Mouse (Mus musculus): Measurements from ENCODE around the gene Gm48552. TPM values are rescaled to one million over a fixed set of nuclear protein-coding genes. Genes with fewer than 3 reads are reported as not detected.

Gene Gm48552
- total and polyA plus RNA-seq, 3 experiments, result 0.89 to 1.2 TPM; not detected in 1

- no peaks in the 10 kb centered on the region for H3K36me3 ChIP-seq (ENCODE audit: control insufficient read depth in 1 of 2, insufficient read depth in 2 of 2, low read length in 2 of 2)
- H3K27ac ChIP-seq (ENCODE audit: control insufficient read depth, low read depth, low read length), result no peak overlapping the region
- no peak for DNase-seq (ENCODE audit: low read depth, low spot score)
- no peaks in the 10 kb centered on the region for H3K27me3 ChIP-seq (ENCODE audit: control insufficient read depth in 1 of 2, insufficient read depth in 2 of 2, low read length in 2 of 2)
- TF ChIP-seq EP300 (IDR thresholded peaks at IDR 0.05; ENCODE audit: low read depth in 1 of 2, low read length in 2 of 2), result no peak
- TF ChIP-seq TAL1 (IDR thresholded peaks at IDR 0.05; ENCODE audit: low read length), result no peak
- TF ChIP-seq SMC3 (IDR thresholded peaks at IDR 0.05; ENCODE audit: low read depth, low read length), result no peak
- TF ChIP-seq POLR2AphosphoS2 (IDR thresholded peaks at IDR 0.05; ENCODE audit: low read length), result no peak
- no peak for TF ChIP-seq HCFC1 (IDR thresholded peaks at IDR 0.05; ENCODE audit: low read depth, low read length)
- H3K9ac ChIP-seq (ENCODE audit: control insufficient read depth, low read depth, low read length, poor library complexity, severe bottlenecking), result no peak overlapping the region
- no peaks in the 10 kb centered on the region for H3K79me2 ChIP-seq (ENCODE audit: control insufficient read depth, insufficient read depth, low read length, poor library complexity)
- H3K4me3 ChIP-seq (ENCODE audit: control insufficient read depth in 1 of 2, insufficient read depth in 1 of 2, low read depth in 2 of 2, low read length in 2 of 2), result no peak overlapping the region
- no peaks in the 10 kb centered on the region for H3K4me1 ChIP-seq (ENCODE audit: control insufficient read depth in 1 of 2, insufficient read depth in 2 of 2, low read length in 2 of 2)
- no peaks in the 10 kb centered on the region for H3K9me3 ChIP-seq (replicated peaks; ENCODE audit: insufficient read depth, low read length)
Observed at GRCm38 (mm10) chr10:81415146-81415545, 26.3 kb downstream of the Gm48552 start.

DNA sequence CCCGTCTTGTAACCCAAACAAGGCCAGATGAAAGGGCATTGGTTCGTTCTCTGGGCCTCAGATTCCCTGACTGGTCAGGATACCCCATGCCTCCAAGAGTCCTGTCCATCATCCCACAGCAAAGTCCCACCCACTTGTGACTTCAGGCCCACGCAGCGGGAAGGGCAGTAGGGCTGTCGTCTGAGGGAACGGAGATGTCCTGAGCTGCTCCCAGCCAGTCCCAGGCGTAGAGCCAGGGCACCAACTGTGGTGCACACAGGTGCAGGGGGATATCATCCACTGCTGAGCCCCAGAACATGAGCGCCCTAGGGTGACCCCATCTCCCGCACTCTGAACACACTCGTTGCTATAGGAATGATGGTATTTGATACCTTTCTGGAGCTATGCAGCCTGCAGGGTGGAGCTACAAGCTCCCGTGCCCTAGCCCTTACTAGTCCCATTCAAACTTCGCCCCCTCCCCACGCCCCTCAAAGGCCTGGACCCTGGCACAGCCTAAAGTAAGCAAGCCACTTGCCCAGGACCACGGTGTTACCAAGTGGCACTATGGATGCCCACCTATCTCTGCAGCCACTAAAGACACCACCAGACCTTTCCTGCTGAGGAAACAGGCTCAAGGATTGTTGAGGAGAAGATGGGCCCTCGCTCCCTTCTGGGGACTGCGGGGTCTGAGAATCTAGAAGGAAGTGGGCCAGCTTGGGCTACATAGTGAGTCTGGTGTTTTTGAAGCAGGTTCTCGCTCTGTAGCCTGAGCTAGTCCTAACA is 26.9 kb downstream of the Gm48552 start:
- H3K36me3 ChIP-seq (ENCODE audit: control insufficient read depth in 1 of 2, insufficient read depth in 2 of 2, low read length in 2 of 2), result no peaks in the 10 kb centered on the region
- H3K27me3 ChIP-seq (ENCODE audit: control insufficient read depth in 1 of 2, insufficient read depth in 2 of 2, low read length in 2 of 2), result no peaks in the 10 kb centered on the region
- DNase-seq (ENCODE audit: low read depth, low spot score), result no peak
- no peaks in the 10 kb centered on the region for H3K9me3 ChIP-seq (replicated peaks; ENCODE audit: insufficient read depth, low read length)
- H3K27ac ChIP-seq (ENCODE audit: control insufficient read depth, low read depth, low read length), result no peak overlapping the region
- H3K9ac ChIP-seq (ENCODE audit: control insufficient read depth, low read depth, low read length, poor library complexity, severe bottlenecking), result no peak overlapping the region
- no peaks in the 10 kb centered on the region for H3K79me2 ChIP-seq (ENCODE audit: control insufficient read depth, insufficient read depth, low read length, poor library complexity)
- H3K4me1 ChIP-seq (ENCODE audit: control insufficient read depth in 1 of 2, insufficient read depth in 2 of 2, low read length in 2 of 2), result no peaks in the 10 kb centered on the region
- TF ChIP-seq NRF1 (IDR thresholded peaks at IDR 0.05; ENCODE audit: insufficient read depth, low read depth, low read length, poor library complexity, severe bottlenecking) (no peak), GATA1 (IDR thresholded peaks at IDR 0.05; ENCODE audit: low read depth, low read length) (no peak), HCFC1 (IDR thresholded peaks at IDR 0.05; ENCODE audit: low read depth, low read length) (no peak), RCOR1 (IDR thresholded peaks at IDR 0.05; ENCODE audit: low read depth, low read length) (no peak), MEF2A (IDR thresholded peaks at IDR 0.05; ENCODE audit: extremely low read depth, insufficient replicate concordance, low read depth, low read length, poor library complexity, severe bottlenecking) (no peak), MAX (IDR thresholded peaks at IDR 0.05; ENCODE audit: low read length) (no peak)
- H3K4me3 ChIP-seq (ENCODE audit: control insufficient read depth in 1 of 2, insufficient read depth in 1 of 2, low read depth in 2 of 2, low read length in 2 of 2), result no peak overlapping the region

DNA sequence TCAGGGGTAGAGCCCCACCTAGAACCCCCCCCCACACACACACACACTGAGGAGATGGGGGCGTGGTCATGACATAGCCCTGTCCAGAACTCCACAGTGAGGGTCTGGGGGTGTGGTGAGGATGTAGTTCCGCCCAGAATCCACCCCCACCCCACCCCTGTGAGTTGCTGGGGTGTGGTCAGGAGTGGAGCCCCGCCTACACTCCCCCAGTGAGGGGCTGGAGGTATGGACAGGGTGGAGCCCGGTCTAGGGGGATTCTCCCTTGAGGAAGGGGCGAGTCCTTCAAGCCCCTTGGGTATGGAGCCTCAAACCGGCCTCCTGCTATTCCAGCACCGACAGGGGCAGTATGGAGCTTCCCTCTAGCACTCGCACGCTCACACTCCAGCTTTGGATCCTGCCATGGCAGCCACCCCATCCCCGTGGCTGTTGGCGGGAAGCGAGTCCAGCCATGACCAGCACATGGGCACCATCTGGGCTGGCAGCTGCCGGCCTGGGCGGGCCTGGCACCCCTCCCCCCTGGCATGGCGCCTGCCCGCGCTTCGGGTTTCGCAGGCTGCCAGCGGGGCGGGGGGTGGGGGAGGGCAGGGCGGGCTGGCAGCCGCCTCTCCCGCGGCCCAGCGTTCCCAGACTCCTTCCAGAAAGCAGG is 27.9 kb downstream of the Gm48552 start:
- Histone ChIP-seq H3K27me3 (ENCODE audit: control insufficient read depth in 1 of 2, insufficient read depth in 2 of 2, low read length in 2 of 2) (no peaks in the 10 kb centered on the region), H3K79me2 (ENCODE audit: control insufficient read depth, insufficient read depth, low read length, poor library complexity) (no peaks in the 10 kb centered on the region), H3K4me1 (ENCODE audit: control insufficient read depth in 1 of 2, insufficient read depth in 2 of 2, low read length in 2 of 2) (no peaks in the 10 kb centered on the region), H3K9ac (ENCODE audit: control insufficient read depth, low read depth, low read length, poor library complexity, severe bottlenecking) (no peak overlapping the region), H3K4me3 (ENCODE audit: control insufficient read depth in 1 of 2, insufficient read depth in 1 of 2, low read depth in 2 of 2, low read length in 2 of 2) (no peak overlapping the region), H3K9me3 (replicated peaks; ENCODE audit: insufficient read depth, low read length) (no peaks in the 10 kb centered on the region), H3K36me3 (ENCODE audit: control insufficient read depth in 1 of 2, insufficient read depth in 2 of 2, low read length in 2 of 2) (no peaks in the 10 kb centered on the region), H3K27ac (ENCODE audit: control insufficient read depth, low read depth, low read length) (no peak overlapping the region)
- TF ChIP-seq MAX (IDR thresholded peaks at IDR 0.05; ENCODE audit: low read length) (no peak), POLR2AphosphoS2 (IDR thresholded peaks at IDR 0.05; ENCODE audit: low read length) (no peak), ETS1 (IDR thresholded peaks at IDR 0.05; ENCODE audit: low read depth, low read length) (no peak), UBTF (IDR thresholded peaks at IDR 0.05; ENCODE audit: borderline replicate concordance, insufficient read depth, low read depth, low read length) (no peak), ZC3H11A (IDR thresholded peaks at IDR 0.05; ENCODE audit: low read depth, low read length) (no peak), KAT2A (conservative IDR thresholded peaks at IDR 0.05; ENCODE audit: low read depth, low read length) (no peak), ELF1 (IDR thresholded peaks at IDR 0.05; ENCODE audit: low read depth, low read length) (no peak), TCF12 (IDR thresholded peaks at IDR 0.05; ENCODE audit: low read depth, low read length) (no peak), MXI1 (IDR thresholded peaks at IDR 0.05; ENCODE audit: low read depth, low read length) (no peak), MYB (IDR thresholded peaks at IDR 0.05; ENCODE audit: low read depth, low read length) (no peak), JUND (IDR thresholded peaks at IDR 0.05; ENCODE audit: low read depth, low read length) (no peak), RAD21 (IDR thresholded peaks at IDR 0.05; ENCODE audit: low read depth, low read length) (no peak), POLR2A (IDR thresholded peaks at IDR 0.05; ENCODE audit: control insufficient read depth in 1 of 2, insufficient read depth in 1 of 2, low read depth in 1 of 2, low read length in 2 of 2, poor library complexity in 1 of 2) (no peak)
- no peak for DNase-seq (ENCODE audit: low read depth, low spot score)
